Mouse (Mus musculus): ENCODE measurements around the gene Map10. TPM values are rescaled to one million over a fixed set of nuclear protein-coding genes. Genes with fewer than 3 reads are reported as not detected.

The Map10 gene
- polyA plus RNA-seq (2012), result not detected in 2 replicates

DNA sequence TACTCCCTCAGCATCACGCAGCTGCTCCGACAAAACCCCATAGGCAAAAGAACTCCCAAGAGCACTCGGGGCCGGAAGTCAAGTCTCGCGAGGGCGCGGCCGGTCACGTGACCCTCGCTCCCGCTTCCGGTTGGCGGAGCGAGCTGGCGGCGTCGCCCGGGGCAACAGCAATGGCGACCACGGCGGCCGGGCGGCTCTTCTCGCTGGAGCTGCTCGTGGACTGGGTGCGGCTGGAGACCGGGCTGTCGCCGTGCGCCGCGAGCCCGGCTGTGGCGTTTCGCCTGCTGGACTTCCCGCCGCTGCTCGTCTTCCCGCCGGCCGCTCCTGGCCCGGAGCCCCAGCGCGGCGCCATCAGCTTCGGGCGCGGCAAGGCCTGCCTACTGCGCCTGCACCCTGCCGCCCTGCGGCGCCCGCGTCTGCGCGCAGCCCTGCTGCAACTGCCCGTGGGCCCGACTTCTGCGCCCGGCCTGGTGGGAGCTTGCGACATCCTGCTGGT is at the start of gene Map10:
Map10 (plus strand) TSS at position 119 of the 496 bp plus-strand sequence.
- TF ChIP-seq GATA1 (IDR thresholded peaks at IDR 0.05; ENCODE audit: low read length) (no peak), TAL1 (IDR thresholded peaks at IDR 0.05; ENCODE audit: low read length) (no peak)
- no peaks in the 10 kb centered on the region for H3K36me3 ChIP-seq (ENCODE audit: control insufficient read depth)
- peaks cover 7% of the 10 kb centered on the region for H3K4me1 ChIP-seq (ENCODE audit: control insufficient read depth)
- peak within 1 kb of the TSS; percentile 60 for H3K4me3 ChIP-seq (replicated peaks)
- H3K9me3 ChIP-seq (ENCODE audit: control insufficient read depth, low read length), result peaks cover 34% of the 10 kb centered on the region
- H3K27me3 ChIP-seq (ENCODE audit: control insufficient read depth), result peaks cover 7% of the 10 kb centered on the region

DNA sequence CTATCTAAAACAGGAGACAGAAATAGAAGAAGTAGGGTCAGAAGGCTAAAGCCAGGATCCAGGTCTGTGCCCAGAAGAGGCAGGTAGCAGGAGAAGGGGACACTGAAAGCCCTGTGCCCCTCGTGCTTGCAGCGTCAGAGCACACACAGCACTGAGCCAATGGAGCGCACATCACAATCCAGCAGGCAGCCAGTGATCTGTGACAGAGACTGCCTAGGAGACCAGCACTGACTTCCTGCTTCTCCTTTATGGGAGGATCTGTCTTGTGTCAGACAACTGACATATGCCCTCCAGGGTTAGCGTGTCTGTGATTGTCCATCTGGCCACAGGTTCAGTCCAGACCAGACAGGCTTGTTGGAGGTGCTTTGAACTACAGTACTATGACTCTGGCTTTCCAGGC is 49.3 kb upstream of the Map10 start:
- H3K27me3 ChIP-seq (ENCODE audit: control insufficient read depth), result no peaks in the 10 kb centered on the region
- H3K36me3 ChIP-seq (ENCODE audit: control insufficient read depth), result no peaks in the 10 kb centered on the region
- TF ChIP-seq GATA1 (IDR thresholded peaks at IDR 0.05; ENCODE audit: low read length) (no peak), TAL1 (IDR thresholded peaks at IDR 0.05; ENCODE audit: low read length) (no peak)
- no peaks in the 10 kb centered on the region for H3K4me1 ChIP-seq (ENCODE audit: control insufficient read depth)
- no peak overlapping the region for H3K4me3 ChIP-seq (replicated peaks)
- peaks cover 2% of the 10 kb centered on the region; the same call in 1 of the 2 replicates for H3K9me3 ChIP-seq (ENCODE audit: control insufficient read depth, low read length)

DNA sequence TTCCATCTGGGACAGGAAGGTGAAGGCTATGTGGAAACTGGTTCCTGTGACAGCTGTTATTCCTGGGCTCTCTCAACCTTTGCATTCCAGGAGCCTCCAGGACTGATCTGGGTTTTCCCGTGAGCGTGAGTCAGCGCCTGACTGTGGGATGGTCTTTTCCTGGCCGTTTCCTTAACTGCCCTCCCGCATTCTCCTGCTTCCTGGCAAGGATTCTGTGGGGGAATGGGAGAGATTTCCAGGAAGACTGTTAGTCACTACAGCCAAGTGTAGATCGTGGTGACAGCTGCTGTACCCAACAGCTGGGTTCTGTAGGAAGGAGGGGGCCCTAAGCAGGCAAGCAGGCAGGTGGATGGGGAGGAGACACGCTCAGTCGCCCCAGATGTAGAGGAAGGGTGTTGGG is 45.3 kb upstream of the Map10 start:
- H3K27me3 ChIP-seq (ENCODE audit: control insufficient read depth), result no peaks in the 10 kb centered on the region
- H3K4me3 ChIP-seq (replicated peaks), result no peak overlapping the region
- no peaks in the 10 kb centered on the region for H3K4me1 ChIP-seq (ENCODE audit: control insufficient read depth)
- peaks cover 8% of the 10 kb centered on the region for H3K9me3 ChIP-seq (ENCODE audit: control insufficient read depth, low read length)
- no peaks in the 10 kb centered on the region for H3K36me3 ChIP-seq (ENCODE audit: control insufficient read depth)
- TF ChIP-seq TAL1 (IDR thresholded peaks at IDR 0.05; ENCODE audit: low read length) (no peak), GATA1 (IDR thresholded peaks at IDR 0.05; ENCODE audit: low read length) (no peak)

DNA sequence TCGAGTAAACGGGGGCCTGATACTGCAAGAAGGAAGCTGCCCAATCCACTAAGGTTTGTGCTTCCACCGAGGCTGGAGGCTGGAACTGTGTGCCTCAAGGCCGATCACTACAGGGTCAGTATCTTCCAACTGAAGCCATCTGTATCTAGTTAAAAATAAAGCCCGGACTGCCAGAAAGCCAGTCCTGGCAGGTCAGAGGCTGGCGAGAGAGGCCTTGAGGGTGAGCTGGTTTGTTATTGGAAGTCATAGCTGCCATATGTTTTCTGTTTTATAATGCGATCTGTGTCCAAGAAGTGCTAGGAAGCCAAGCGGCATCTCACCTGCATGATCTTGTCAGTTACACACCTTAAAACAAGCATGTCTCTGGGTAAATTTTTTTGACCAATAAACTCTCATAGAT is 43.2 kb upstream of the Map10 start:
- H3K4me3 ChIP-seq (replicated peaks), result no peak overlapping the region
- no peaks in the 10 kb centered on the region for H3K4me1 ChIP-seq (ENCODE audit: control insufficient read depth)
- H3K9me3 ChIP-seq (ENCODE audit: control insufficient read depth, low read length), result peaks cover 8% of the 10 kb centered on the region
- no peaks in the 10 kb centered on the region for H3K36me3 ChIP-seq (ENCODE audit: control insufficient read depth)
- TF ChIP-seq TAL1 (IDR thresholded peaks at IDR 0.05; ENCODE audit: low read length) (no peak), GATA1 (IDR thresholded peaks at IDR 0.05; ENCODE audit: low read length) (no peak)
- no peaks in the 10 kb centered on the region for H3K27me3 ChIP-seq (ENCODE audit: control insufficient read depth)

DNA sequence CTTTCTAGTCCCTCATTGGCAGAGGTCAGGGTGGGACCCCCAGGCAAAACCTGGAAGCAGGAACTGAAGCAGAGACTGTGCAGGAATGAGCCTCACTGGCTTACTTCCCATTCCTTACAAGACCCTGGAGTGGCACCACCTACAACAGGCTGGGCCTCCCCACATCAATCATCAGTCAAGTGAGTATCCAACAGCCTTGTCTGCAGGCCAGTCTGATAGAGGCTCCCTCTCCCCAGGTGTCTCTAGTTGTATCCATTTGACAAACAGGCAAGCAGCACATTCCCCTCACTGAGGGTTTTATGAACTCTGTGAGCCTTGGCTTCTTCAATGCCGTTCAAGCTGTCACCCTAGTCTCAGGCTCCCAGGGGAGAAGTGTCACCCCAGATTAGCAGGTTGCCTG is 40.8 kb upstream of the Map10 start:
- Histone ChIP-seq H3K36me3 (ENCODE audit: control insufficient read depth) (no peaks in the 10 kb centered on the region), H3K9me3 (ENCODE audit: control insufficient read depth, low read length) (peaks cover 8% of the 10 kb centered on the region), H3K27me3 (ENCODE audit: control insufficient read depth) (no peaks in the 10 kb centered on the region), H3K4me1 (ENCODE audit: control insufficient read depth) (no peaks in the 10 kb centered on the region), H3K4me3 (replicated peaks) (no peak overlapping the region)
- no peak for TF ChIP-seq GATA1 (IDR thresholded peaks at IDR 0.05; ENCODE audit: low read length)
- no peak for TF ChIP-seq TAL1 (IDR thresholded peaks at IDR 0.05; ENCODE audit: low read length)

DNA sequence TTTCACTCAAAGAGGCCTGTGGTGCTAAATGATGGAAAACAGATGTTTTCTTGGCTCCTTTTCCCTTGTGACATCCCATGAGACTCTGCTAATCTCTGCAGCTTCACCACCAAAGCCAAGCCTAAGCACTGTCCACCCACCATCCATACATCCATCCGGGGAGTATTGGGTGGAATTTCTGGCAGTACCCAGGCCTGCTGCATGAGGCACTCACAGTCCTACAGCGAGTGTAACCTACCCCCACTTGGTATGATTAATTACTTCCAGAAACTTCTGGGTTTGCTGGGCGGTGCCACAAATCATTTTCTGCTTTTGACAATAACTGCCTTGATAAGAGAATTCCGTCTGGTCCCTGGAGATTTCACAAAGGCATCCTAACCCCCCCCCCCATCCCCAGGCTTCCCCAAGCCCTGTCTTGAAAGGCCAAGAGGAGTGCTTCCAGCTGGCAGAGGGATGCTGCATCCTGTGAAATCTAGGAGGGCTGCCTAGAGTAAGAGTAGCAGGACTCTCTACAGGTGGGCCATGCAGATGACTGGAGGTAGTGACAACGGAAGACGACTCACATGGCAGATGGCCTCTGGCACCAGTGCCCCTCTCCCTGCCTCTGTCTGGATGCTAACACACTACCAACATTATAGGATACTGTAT is 31.1 kb upstream of the Map10 start:
- no peak for TF ChIP-seq GATA1 (IDR thresholded peaks at IDR 0.05; ENCODE audit: low read length)
- TF ChIP-seq TAL1 (IDR thresholded peaks at IDR 0.05; ENCODE audit: low read length), result no peak
- no peaks in the 10 kb centered on the region for H3K27me3 ChIP-seq (ENCODE audit: control insufficient read depth)
- no peaks in the 10 kb centered on the region for H3K4me1 ChIP-seq (ENCODE audit: control insufficient read depth)
- peaks cover 9% of the 10 kb centered on the region; the same call in 1 of the 2 replicates for H3K9me3 ChIP-seq (ENCODE audit: control insufficient read depth, low read length)
- no peak overlapping the region for H3K4me3 ChIP-seq (replicated peaks)
- H3K36me3 ChIP-seq (ENCODE audit: control insufficient read depth), result no peaks in the 10 kb centered on the region

DNA sequence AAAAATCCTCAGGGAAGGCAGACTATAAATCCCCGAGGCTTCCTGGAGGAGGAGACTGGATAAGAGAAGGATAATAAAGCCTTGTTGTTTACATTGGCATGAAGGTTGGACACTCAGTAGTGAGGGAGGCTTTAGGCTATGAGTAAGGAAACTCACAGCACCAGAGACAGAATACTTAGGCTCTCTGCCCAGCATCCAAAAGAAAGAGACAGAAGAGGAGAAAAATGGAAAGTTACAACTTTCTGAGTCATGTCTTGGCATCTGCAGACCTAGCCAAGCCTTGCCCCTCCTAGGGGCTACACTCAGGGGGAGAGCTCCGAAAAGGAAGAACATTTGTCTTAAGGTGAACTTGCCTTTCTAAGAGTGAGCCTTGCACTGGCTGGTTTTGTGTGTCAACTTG is 30.0 kb upstream of the Map10 start:
- no peak overlapping the region for H3K4me3 ChIP-seq (replicated peaks)
- H3K9me3 ChIP-seq (ENCODE audit: control insufficient read depth, low read length), result peaks cover 9% of the 10 kb centered on the region; the same call in 1 of the 2 replicates

DNA sequence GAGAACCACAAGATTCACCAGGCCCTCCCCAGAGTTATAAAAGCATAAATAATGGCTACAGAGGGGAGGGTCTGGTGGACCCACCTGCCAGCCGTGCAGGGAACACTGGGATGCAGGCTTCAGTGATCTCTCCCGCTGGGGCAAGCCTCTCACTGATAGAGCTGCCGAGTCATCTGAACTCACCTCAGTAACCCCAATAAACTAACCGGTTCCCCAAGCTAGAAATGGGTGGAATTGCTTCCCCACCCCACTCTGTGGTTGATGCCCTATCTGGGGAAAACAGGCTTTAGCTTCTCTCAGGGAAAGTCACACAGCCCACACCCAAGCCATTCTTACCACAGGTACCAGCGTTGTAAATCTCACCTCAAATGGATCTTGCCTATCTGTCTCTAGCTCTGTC is 28.9 kb upstream of the Map10 start:
- Histone ChIP-seq H3K4me1 (ENCODE audit: control insufficient read depth) (no peaks in the 10 kb centered on the region), H3K36me3 (ENCODE audit: control insufficient read depth) (no peaks in the 10 kb centered on the region), H3K9me3 (ENCODE audit: control insufficient read depth, low read length) (peaks cover 9% of the 10 kb centered on the region; the same call in 1 of the 2 replicates), H3K4me3 (replicated peaks) (no peak overlapping the region), H3K27me3 (ENCODE audit: control insufficient read depth) (no peaks in the 10 kb centered on the region)
- no peak for TF ChIP-seq GATA1 (IDR thresholded peaks at IDR 0.05; ENCODE audit: low read length)
- no peak for TF ChIP-seq TAL1 (IDR thresholded peaks at IDR 0.05; ENCODE audit: low read length)

More for the DNA sequence above, 30.0 kb upstream of the Map10 start:
- Histone ChIP-seq H3K4me1 (ENCODE audit: control insufficient read depth) (no peaks in the 10 kb centered on the region), H3K27me3 (ENCODE audit: control insufficient read depth) (no peaks in the 10 kb centered on the region), H3K36me3 (ENCODE audit: control insufficient read depth) (no peaks in the 10 kb centered on the region)
- TF ChIP-seq TAL1 (IDR thresholded peaks at IDR 0.05; ENCODE audit: low read length) (no peak), GATA1 (IDR thresholded peaks at IDR 0.05; ENCODE audit: low read length) (no peak)

DNA sequence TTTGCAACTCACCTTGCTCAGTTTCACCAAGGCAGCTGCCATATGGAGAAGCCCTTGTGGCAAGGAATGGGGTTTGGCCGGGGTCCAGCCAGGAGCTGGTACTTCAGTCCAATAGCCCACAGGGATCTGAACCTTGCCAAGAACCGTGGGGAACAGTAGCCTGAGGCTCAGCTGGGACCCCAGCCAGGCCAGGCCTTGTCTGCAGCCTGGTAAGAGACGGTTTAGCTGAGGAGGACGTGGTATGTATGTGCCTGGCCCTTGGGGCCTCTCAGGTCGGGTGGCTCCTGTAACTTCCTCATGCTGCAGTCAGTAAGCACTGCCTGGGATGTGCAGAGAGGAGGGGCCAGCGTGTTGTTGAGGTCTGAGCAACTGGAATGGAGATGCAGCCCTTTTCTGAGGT is 27.8 kb upstream of the Map10 start:
- H3K4me1 ChIP-seq (ENCODE audit: control insufficient read depth), result peaks cover 2% of the 10 kb centered on the region
- TF ChIP-seq TAL1 (IDR thresholded peaks at IDR 0.05; ENCODE audit: low read length) (no peak), GATA1 (IDR thresholded peaks at IDR 0.05; ENCODE audit: low read length) (no peak)
- H3K4me3 ChIP-seq (replicated peaks), result no peak overlapping the region
- no peaks in the 10 kb centered on the region for H3K27me3 ChIP-seq (ENCODE audit: control insufficient read depth)
- no peaks in the 10 kb centered on the region for H3K36me3 ChIP-seq (ENCODE audit: control insufficient read depth)
- H3K9me3 ChIP-seq (ENCODE audit: control insufficient read depth, low read length), result peaks cover 7% of the 10 kb centered on the region; the same call in 1 of the 2 replicates
